Mouse (Mus musculus) MEL-GATA-1-ER (cell line): ENCODE measurements around the gene Skint10.

Source experiments
- DNase-seq: peaks from one replicate; pipeline ENCODE4 v3.0.0-alpha.2; 2012; ENCODE audit warnings: low read depth; ENCODE audit errors: extremely low read depth

Gene Skint10

GRCm38 (mm10) chr4:112774766-112775165 lies at the start of gene Skint10:
TSS of gene Skint10 (minus strand) at chr4:112774866.
- no peak for DNase-seq

- DNase-seq, result no peak
Observed at GRCm38 (mm10) chr4:112790646-112791045, 16.0 kb upstream of the Skint10 start.
